Mouse (Mus musculus) myocyte (in vitro differentiated cells): ENCODE data around the gene Ptrhd1. TPM values are rescaled to one million over a fixed set of nuclear protein-coding genes. Genes with fewer than 3 reads are reported as not detected.
A peak's percentile ranks its signal among the peaks of the same experiment; 100 is the strongest.

ENCODE experiments used
- H3K27me3 ChIP-seq: one replicate; pipeline ENCODE4 v1.6.1; 2011; ENCODE audit not compliant: control insufficient read depth, insufficient read depth, insufficient read length
- H3K36me3 ChIP-seq: one replicate; pipeline ENCODE4 v1.6.1; 2011; ENCODE audit not compliant: control insufficient read depth, insufficient read depth
- H3K4me2 ChIP-seq: one replicate; pipeline ENCODE4 v1.6.1; 2011; ENCODE audit warnings: low read depth, control low read depth
- H3K4me3 ChIP-seq: one replicate; pipeline ENCODE4 v1.5.1; 2011; ENCODE audit warnings: mild to moderate bottlenecking, control low read depth, moderate library complexity
- H3K79me2 ChIP-seq: one replicate; pipeline ENCODE4 v1.6.1; 2011; ENCODE audit not compliant: control insufficient read depth, insufficient read depth
- H3ac ChIP-seq: one replicate; pipeline ENCODE4 v1.6.1; 2011; ENCODE audit not compliant: control insufficient read depth, insufficient read length
- CEBPB ChIP-seq: IDR thresholded peaks from 2 replicates; pipeline ENCODE4 v1.6.1; 2011; ENCODE audit warnings: mild to moderate bottlenecking, moderate library complexity; ENCODE audit not compliant: poor library complexity, insufficient read depth, severe bottlenecking
- E2F4 ChIP-seq: IDR thresholded peaks from one replicate; pipeline ENCODE4 v1.6.1; 2011; ENCODE audit warnings: mild to moderate bottlenecking, control low read depth, moderate library complexity; ENCODE audit not compliant: insufficient read depth
- MAX ChIP-seq: IDR thresholded peaks from one replicate; pipeline ENCODE4 v1.6.1; 2011; ENCODE audit warnings: low read depth, mild to moderate bottlenecking, control low read depth
- MYOD1 ChIP-seq, 3 experiments: IDR thresholded peaks; one replicate each; pipeline ENCODE4 v1.6.1; 2011; ENCODE audit warnings: control low read depth in 2 of 3, low read depth in 2 of 3, mild to moderate bottlenecking in 2 of 3, moderate library complexity in 1 of 3; ENCODE audit not compliant: insufficient read length in 2 of 3, control insufficient read depth in 1 of 3
- MYOG ChIP-seq, 3 experiments: IDR thresholded peaks; one replicate each; pipeline ENCODE4 v1.6.1; 2011; ENCODE audit warnings: control low read depth in 2 of 3, low read depth in 2 of 3, mild to moderate bottlenecking in 2 of 3; ENCODE audit not compliant: insufficient read length in 2 of 3, control insufficient read depth in 1 of 3, insufficient read depth in 1 of 3
- POLR2A ChIP-seq: IDR thresholded peaks from one replicate; pipeline ENCODE4 v1.6.1; 2011; ENCODE audit warnings: low read depth, mild to moderate bottlenecking, control low read depth, moderate library complexity; ENCODE audit not compliant: insufficient read length
- POLR2AphosphoS2 ChIP-seq: IDR thresholded peaks from one replicate; pipeline ENCODE4 v1.6.1; 2011; ENCODE audit warnings: low read depth, control low read depth; ENCODE audit not compliant: insufficient read length
- REST ChIP-seq: IDR thresholded peaks from one replicate; pipeline ENCODE4 v1.6.1; 2011; ENCODE audit warnings: mild to moderate bottlenecking, control low read depth, moderate library complexity; ENCODE audit not compliant: insufficient read depth, insufficient read length
- SRF ChIP-seq: IDR thresholded peaks from one replicate; pipeline ENCODE4 v1.6.1; 2011; ENCODE audit warnings: low read depth; ENCODE audit not compliant: control insufficient read depth, insufficient read length
- TCF12 ChIP-seq: IDR thresholded peaks from one replicate; pipeline ENCODE4 v1.6.1; 2011; ENCODE audit warnings: mild to moderate bottlenecking, control low read depth; ENCODE audit not compliant: poor library complexity, insufficient read depth, severe bottlenecking
- TCF3 ChIP-seq: IDR thresholded peaks from one replicate; pipeline ENCODE4 v1.6.1; 2011; ENCODE audit warnings: low read depth, control low read depth; ENCODE audit not compliant: insufficient read length
- USF1 ChIP-seq: IDR thresholded peaks from one replicate; pipeline ENCODE4 v1.6.1; 2011; ENCODE audit warnings: low read depth, mild to moderate bottlenecking, control low read depth, moderate library complexity
- polyA plus RNA-seq: library from polyadenylated mRNA; unstranded; fragments of >200 nt; fragmentation: generic; extraction: Trizol; gene quantifications from one replicate; pipeline ENCODE4 v1.2.1, GENCODE M21; 2012; ENCODE audit warnings: missing spikeins

The Ptrhd1 gene
- polyA plus RNA-seq, 1 experiment: 3.5 TPM

GRCm38 (mm10) chr12:4279878-4280277, 46.1 kb downstream of the Ptrhd1 start:
- Histone ChIP-seq H3K36me3 (no peaks in the 10 kb centered on the region), H3K79me2 (no peaks in the 10 kb centered on the region), H3K27me3 (no peaks in the 10 kb centered on the region), H3K4me2 (no peak overlapping the region), H3K4me3 (no peak overlapping the region), H3ac (no peak overlapping the region)
- TF ChIP-seq REST: no peak
- TF ChIP-seq POLR2A: no peak
- TF ChIP-seq POLR2AphosphoS2: no peak
- TF ChIP-seq CEBPB: no peak
- no peak for TF ChIP-seq E2F4
- TF ChIP-seq MAX: no peak
- no peak for TF ChIP-seq USF1
- no peak for TF ChIP-seq MYOD1 (IDR thresholded peaks at IDR 0.05; ENCODE audit: control insufficient read depth in 1 of 3, insufficient read length in 2 of 3, low read depth in 2 of 3)
- TF ChIP-seq SRF: no peak
- TF ChIP-seq MYOG (IDR thresholded peaks at IDR 0.05; ENCODE audit: control insufficient read depth in 1 of 3, insufficient read depth in 1 of 3, insufficient read length in 2 of 3, low read depth in 2 of 3): no peak
- TF ChIP-seq TCF12: no peak
- TF ChIP-seq TCF3: no peak

DNA sequence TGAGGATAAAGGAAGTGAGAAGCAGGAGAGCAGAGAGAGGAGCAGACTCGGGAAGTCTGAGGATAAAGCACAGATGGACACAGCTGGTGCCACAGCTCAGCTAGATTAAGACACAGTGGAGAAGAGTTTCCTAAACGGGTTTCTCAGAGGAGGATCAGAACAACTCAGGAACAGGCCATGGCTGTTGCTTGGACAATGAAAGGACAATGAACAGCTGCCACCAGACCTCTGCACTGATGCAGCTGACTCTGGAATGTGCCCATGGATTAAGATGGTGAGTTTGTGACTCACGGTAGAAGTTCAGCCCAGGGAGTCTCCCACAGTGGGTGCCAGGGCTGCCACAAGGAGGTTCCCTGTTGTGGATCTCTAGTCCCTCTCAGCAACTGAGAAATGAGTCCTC, 51.4 kb downstream of the Ptrhd1 start:
- Histone ChIP-seq H3K4me3 (no peak overlapping the region), H3K36me3 (peaks cover 6% of the 10 kb centered on the region), H3K4me2 (peak overlapping the region; percentile 60), H3K27me3 (no peaks in the 10 kb centered on the region), H3K79me2 (no peaks in the 10 kb centered on the region), H3ac (no peak overlapping the region)
- TF ChIP-seq MYOG (IDR thresholded peaks at IDR 0.05; ENCODE audit: control insufficient read depth in 1 of 3, insufficient read depth in 1 of 3, insufficient read length in 2 of 3, low read depth in 2 of 3): peak; percentile 73 to 99 (median 96)
- peak; percentile 86 to 96 (median 95) for TF ChIP-seq MYOD1 (IDR thresholded peaks at IDR 0.05; ENCODE audit: control insufficient read depth in 1 of 3, insufficient read length in 2 of 3, low read depth in 2 of 3)
- TF ChIP-seq TCF3: peak; percentile 73
- TF ChIP-seq CEBPB: no peak
- TF ChIP-seq TCF12: peak; percentile 94
- TF ChIP-seq USF1: no peak
- peak; percentile 55 for TF ChIP-seq SRF
- TF ChIP-seq POLR2A: no peak

Other genes starting within 250 kb of the Ptrhd1 start
- gene Efr3b, start 195.1 kb upstream of the Ptrhd1 start, polyA plus RNA-seq: 0.02 TPM
- gene Dnajc27, start 151.4 kb upstream of the Ptrhd1 start, polyA plus RNA-seq: 4.8 TPM
- gene Adcy3, start 100.9 kb upstream of the Ptrhd1 start, polyA plus RNA-seq: 0.85 TPM
- 5.5 TPM for gene Cenpo, start 267 bp downstream of the Ptrhd1 start, polyA plus RNA-seq
- 7.1 TPM for gene Ncoa1, start 243.2 kb downstream of the Ptrhd1 start, polyA plus RNA-seq